Mouse (Mus musculus): Measurements from ENCODE around the gene Pck1.

The Pck1 gene

GRCm38 (mm10) chr2:173173521-173174511 lies 21.0 kb downstream of the Pck1 start:
- DNase-seq (ENCODE audit: extremely low spot score, low spot score), result peak; percentile 71

- no peak for DNase-seq (ENCODE audit: extremely low spot score, low spot score)
Measured at GRCm38 (mm10) chr2:173174569-173174968, 21.7 kb downstream of the Pck1 start.

- DNase-seq (ENCODE audit: extremely low spot score, low spot score), result no peak
Measured at GRCm38 (mm10) chr2:173175703-173176102, 22.9 kb downstream of the Pck1 start.

- DNase-seq (ENCODE audit: extremely low spot score, low spot score), result no peak
Measured at GRCm38 (mm10) chr2:173177481-173177880, 24.6 kb downstream of the Pck1 start.

- no peak for DNase-seq (ENCODE audit: extremely low spot score, low spot score)
Measured at GRCm38 (mm10) chr2:173177951-173178350, 25.1 kb downstream of the Pck1 start.

GRCm38 (mm10) chr2:173179046-173179445 lies 26.2 kb downstream of the Pck1 start:
- DNase-seq (ENCODE audit: extremely low spot score, low spot score), result no peak

- no peak for DNase-seq (ENCODE audit: extremely low spot score, low spot score)
Measured at GRCm38 (mm10) chr2:173180026-173180425, 27.2 kb downstream of the Pck1 start.

GRCm38 (mm10) chr2:173180721-173181388 lies 28.0 kb downstream of the Pck1 start:
- peak; percentile 10 for DNase-seq (ENCODE audit: extremely low spot score, low spot score)

- no peak for DNase-seq (ENCODE audit: extremely low spot score, low spot score)
Measured at GRCm38 (mm10) chr2:173181486-173181885, 28.6 kb downstream of the Pck1 start.

- no peak for DNase-seq (ENCODE audit: extremely low spot score, low spot score)
Measured at GRCm38 (mm10) chr2:173181901-173182300, 29.1 kb downstream of the Pck1 start.

GRCm38 (mm10) chr2:173182796-173183195 lies 29.9 kb downstream of the Pck1 start:
- DNase-seq (ENCODE audit: extremely low spot score, low spot score), result no peak

- DNase-seq (ENCODE audit: extremely low spot score, low spot score), result no peak
Measured at GRCm38 (mm10) chr2:173183311-173183710, 30.5 kb downstream of the Pck1 start.

GRCm38 (mm10) chr2:173183836-173184460 lies 31.1 kb downstream of the Pck1 start:
- DNase-seq (ENCODE audit: extremely low spot score, low spot score), result peak; percentile 81

GRCm38 (mm10) chr2:173184475-173185080 lies 31.7 kb downstream of the Pck1 start:
- no peak for DNase-seq (ENCODE audit: extremely low spot score, low spot score)

- DNase-seq (ENCODE audit: extremely low spot score, low spot score), result no peak
Measured at GRCm38 (mm10) chr2:173185282-173185681, 32.4 kb downstream of the Pck1 start.

GRCm38 (mm10) chr2:173186047-173186943 lies 33.4 kb downstream of the Pck1 start:
- DNase-seq (ENCODE audit: extremely low spot score, low spot score), result peak; percentile 92

GRCm38 (mm10) chr2:173187182-173187855 lies 34.5 kb downstream of the Pck1 start:
- peak; percentile 11 for DNase-seq (ENCODE audit: extremely low spot score, low spot score)

GRCm38 (mm10) chr2:173194796-173195195 lies 41.9 kb downstream of the Pck1 start:
- peak; percentile 6 for DNase-seq (ENCODE audit: extremely low spot score, low spot score)

- DNase-seq (ENCODE audit: extremely low spot score, low spot score), result no peak
Measured at GRCm38 (mm10) chr2:173202924-173203689, 50.3 kb downstream of the Pck1 start.
